Mouse (Mus musculus) embryonic fibroblast, embryonic 13.5 days (primary cell): ENCODE measurements around the gene Mtmr12. TPM values are rescaled to one million over a fixed set of nuclear protein-coding genes. Genes with fewer than 3 reads are reported as not detected.

Experiments
- H3K27ac ChIP-seq: 2 replicates; pipeline ENCODE4 v1.5.1; 2012; ENCODE audit warnings: low read length, control low read depth, inconsistent platforms; ENCODE audit not compliant: insufficient read depth
- H3K4me1 ChIP-seq: 2 replicates; pipeline ENCODE4 v1.6.1; 2011; ENCODE audit warnings: low read length; ENCODE audit not compliant: control insufficient read depth, insufficient read depth
- H3K4me3 ChIP-seq: 2 replicates; pipeline ENCODE4 v1.5.1; 2011; ENCODE audit warnings: mild to moderate bottlenecking, control low read depth, low read length; ENCODE audit not compliant: insufficient read depth
- CTCF ChIP-seq: IDR thresholded peaks from 2 replicates; pipeline ENCODE4 v1.5.1; 2011; ENCODE audit warnings: mild to moderate bottlenecking, control low read depth, low read length, moderate library complexity, borderline replicate concordance; ENCODE audit not compliant: insufficient read depth
- POLR2A ChIP-seq: IDR thresholded peaks from 2 replicates; pipeline ENCODE4 v1.6.1; 2011; ENCODE audit warnings: low read depth, mild to moderate bottlenecking, control low read depth, low read length, moderate library complexity
- polyA plus RNA-seq: library from polyadenylated mRNA; stranded (reverse); fragments of >200 nt; gene quantifications from 2 replicates; pipeline ENCODE4 v1.2.4, GENCODE M21; 2011; ENCODE audit warnings: low read depth; ENCODE audit not compliant: missing spikeins, insufficient read length

The Mtmr12 gene
- polyA plus RNA-seq, 1 experiment, result 12.3 TPM

GRCm38 (mm10) chr15:12268021-12268420 is 63.2 kb downstream of the Mtmr12 start:
- Histone ChIP-seq H3K4me3 (no peak overlapping the region), H3K27ac (no peak overlapping the region), H3K4me1 (peaks cover 2% of the 10 kb centered on the region; the same call in 1 of the 2 replicates)
- TF ChIP-seq CTCF, result peak; percentile 94
- TF ChIP-seq POLR2A, result no peak

GRCm38 (mm10) chr15:12271340-12271739 is 66.5 kb downstream of the Mtmr12 start:
- Histone ChIP-seq H3K4me3 (no peak overlapping the region), H3K27ac (no peak overlapping the region), H3K4me1 (peaks cover 1% of the 10 kb centered on the region; the same call in 1 of the 2 replicates)
- TF ChIP-seq CTCF (no peak), POLR2A (no peak)

- no peak overlapping the region for H3K4me3 ChIP-seq
- TF ChIP-seq POLR2A (no peak), CTCF (no peak)
- H3K4me1 ChIP-seq, result no peaks in the 10 kb centered on the region
- H3K27ac ChIP-seq, result no peak overlapping the region
These were observed 68.7 kb downstream of the Mtmr12 start for GRCm38 (mm10) chr15:12273325-12274052.

GRCm38 (mm10) chr15:12274053-12274769 is 69.4 kb downstream of the Mtmr12 start:
- Histone ChIP-seq H3K4me3 (no peak overlapping the region), H3K27ac (no peak overlapping the region), H3K4me1 (no peaks in the 10 kb centered on the region)
- TF ChIP-seq POLR2A (no peak), CTCF (no peak)

GRCm38 (mm10) chr15:12275091-12275623 is 70.3 kb downstream of the Mtmr12 start:
- TF ChIP-seq CTCF, result no peak
- no peak for TF ChIP-seq POLR2A
- no peaks in the 10 kb centered on the region for H3K4me1 ChIP-seq

GRCm38 (mm10) chr15:12279816-12280215 is 75.0 kb downstream of the Mtmr12 start:
- TF ChIP-seq CTCF, result no peak
- TF ChIP-seq POLR2A, result no peak
- Histone ChIP-seq H3K27ac (no peak overlapping the region), H3K4me3 (no peak overlapping the region), H3K4me1 (no peaks in the 10 kb centered on the region)

More at GRCm38 (mm10) chr15:12275091-12275623, 70.3 kb downstream of the Mtmr12 start:
- Histone ChIP-seq H3K4me3 (no peak overlapping the region), H3K27ac (no peak overlapping the region)

- H3K27ac ChIP-seq, result no peak overlapping the region
- TF ChIP-seq CTCF (no peak), POLR2A (no peak)
- no peak overlapping the region for H3K4me3 ChIP-seq
- no peaks in the 10 kb centered on the region for H3K4me1 ChIP-seq
These were observed 80.1 kb downstream of the Mtmr12 start for GRCm38 (mm10) chr15:12284794-12285534.

- Histone ChIP-seq H3K27ac (no peak overlapping the region), H3K4me1 (no peaks in the 10 kb centered on the region), H3K4me3 (no peak overlapping the region)
- TF ChIP-seq POLR2A (no peak), CTCF (no peak)
These were observed 80.6 kb downstream of the Mtmr12 start for GRCm38 (mm10) chr15:12285535-12285809.

- H3K4me1 ChIP-seq, result no peaks in the 10 kb centered on the region
- no peak overlapping the region for H3K4me3 ChIP-seq
- no peak for TF ChIP-seq POLR2A
- TF ChIP-seq CTCF, result no peak
- H3K27ac ChIP-seq, result no peak overlapping the region
These were observed 85.5 kb downstream of the Mtmr12 start for GRCm38 (mm10) chr15:12290330-12290729.
